Mouse (Mus musculus) duodenum, adult 2 months (tissue): ENCODE measurements around the gene Trmt10a. TPM values are rescaled to one million over a fixed set of nuclear protein-coding genes. Genes with fewer than 3 reads are reported as not detected.

ENCODE experiments used
- polyA plus RNA-seq: library from polyadenylated mRNA; depleted of rRNA; stranded (reverse); fragments of >200 nt; gene quantifications from 2 replicates; pipeline ENCODE4 v1.2.3, GENCODE M21; 2012; ENCODE audit warnings: low replicate concordance; rRNA removed

Gene Trmt10a
- polyA plus RNA-seq, result 0.06 and 0.47 TPM in 2 replicates

GRCm38 (mm10) chr3:138143315-138144059, at the start of gene Trmt10a:
Gene Trmt10a (plus strand): TSS chr3:138143448.

GRCm38 (mm10) chr3:138144642-138145171, 1.5 kb downstream of the Trmt10a start, which contains the start of gene Mttp:
Gene Mttp (minus strand): TSS chr3:138144968.

GRCm38 (mm10) chr3:138193683-138194302, 50.5 kb downstream of the Trmt10a start, which contains the start of gene 4930579F01Rik:
Gene 4930579F01Rik (minus strand): TSS chr3:138193825.

Other genes with a start within 250 kb of the Trmt10a start
- gene Lamtor3, start 224.9 kb upstream of the Trmt10a start, polyA plus RNA-seq, result 5.6 and 5.9 TPM in 2 replicates
- 4.7 and 9.3 TPM in 2 replicates for gene Dapp1, start 161.9 kb upstream of the Trmt10a start, polyA plus RNA-seq
- gene 1110002E22Rik, start 78.4 kb upstream of the Trmt10a start, polyA plus RNA-seq, result not detected in 2 replicates
- 0.15 and 0.19 TPM in 2 replicates for gene Gm5105, start 76.1 kb upstream of the Trmt10a start, polyA plus RNA-seq
- gene Mttp, start 1.5 kb downstream of the Trmt10a start, polyA plus RNA-seq, result 78.2 and 79.6 TPM in 2 replicates
- gene 4930579F01Rik, start 50.4 kb downstream of the Trmt10a start, polyA plus RNA-seq, result not detected in 2 replicates
- gene Adh7, start 74.3 kb downstream of the Trmt10a start, polyA plus RNA-seq, result 0.21 and 0.28 TPM in 2 replicates
- gene Adh1, start 117.5 kb downstream of the Trmt10a start, polyA plus RNA-seq, result 308 and 385 TPM in 2 replicates
- 93.2 and 104 TPM in 2 replicates for gene Adh6a, start 169.8 kb downstream of the Trmt10a start, polyA plus RNA-seq
- not detected in 2 replicates for gene Adh6b, start 198.3 kb downstream of the Trmt10a start, polyA plus RNA-seq